Mouse (Mus musculus) testis, adult 2 months (tissue): ENCODE measurements around the gene Mapkapk2.

ENCODE experiments used
- CTCF ChIP-seq: fragments of 200-500 bp; IDR thresholded peaks from 2 replicates; pipeline ENCODE4 v1.5.1; 2012; ENCODE audit warnings: low read depth, mild to moderate bottlenecking, inconsistent platforms, low read length, moderate library complexity; ENCODE audit not compliant: control insufficient read depth, insufficient read depth, insufficient replicate concordance
- POLR2A ChIP-seq: fragments of 200-500 bp; IDR thresholded peaks from 2 replicates; pipeline ENCODE4 v1.6.1; 2012; ENCODE audit warnings: low read depth, mild to moderate bottlenecking, inconsistent platforms, low read length, moderate library complexity; ENCODE audit not compliant: control insufficient read depth

DNA sequence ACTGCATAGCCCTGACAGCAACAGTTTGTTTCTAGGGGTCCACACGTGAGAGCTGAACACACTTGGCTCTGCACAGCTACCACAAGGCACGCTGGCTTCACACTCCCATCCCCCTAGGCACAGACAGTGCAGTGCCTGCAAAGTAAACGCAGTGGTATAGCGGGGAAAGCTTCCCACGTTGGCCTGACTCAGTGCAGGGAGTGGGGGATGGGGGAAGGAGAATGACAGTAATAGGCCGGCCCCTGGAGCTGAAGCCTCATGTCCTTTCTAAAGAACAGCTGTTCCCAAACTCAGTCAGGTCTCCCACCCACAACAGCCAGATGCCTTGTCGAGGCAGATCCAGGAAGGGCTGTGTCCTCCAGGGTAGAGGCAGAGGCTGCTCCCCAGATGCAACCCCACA lies 46.6 kb downstream of the Mapkapk2 start:
- TF ChIP-seq CTCF (no peak), POLR2A (no peak)
